Mouse (Mus musculus) CH12.LX (cell line): Measurements from ENCODE around the gene Sf3b4.
A peak's percentile ranks its signal among the peaks of the same experiment; 100 is the strongest.

ENCODE experiments used
- CTCF ChIP-seq, 2 experiments: IDR thresholded peaks in 1 of 2; conservative IDR thresholded peaks in 1 of 2; 2 replicates each; pipeline ENCODE4 v1.5.1; 2011 to 2012; ENCODE audit warnings: low read depth in 2 of 2, low read length in 2 of 2, improper control_type of control experiment in 1 of 2, inconsistent platforms in 1 of 2, mild to moderate bottlenecking in 1 of 2, moderate library complexity in 1 of 2
- MAZ ChIP-seq: IDR thresholded peaks from 2 replicates; pipeline ENCODE4 v1.6.1; 2012; ENCODE audit warnings: low read depth, mild to moderate bottlenecking, inconsistent platforms, low read length, improper control_type of control experiment, moderate library complexity
- POLR2A ChIP-seq: IDR thresholded peaks from 2 replicates; pipeline ENCODE4 v1.6.1; 2011; ENCODE audit warnings: low read depth, mild to moderate bottlenecking, improper control_type of control experiment, low read length
- TBP ChIP-seq: conservative IDR thresholded peaks from 2 replicates; pipeline ENCODE4 v1.6.1; 2011; ENCODE audit warnings: low read depth, low read length, improper control_type of control experiment
- UBTF ChIP-seq: IDR thresholded peaks from 2 replicates; pipeline ENCODE4 v1.6.1; 2012; ENCODE audit warnings: low read depth, mild to moderate bottlenecking, inconsistent platforms, low read length, improper control_type of control experiment, moderate library complexity
- USF1 ChIP-seq: IDR thresholded peaks from 2 replicates; pipeline ENCODE4 v1.6.1; 2014; ENCODE audit warnings: low read depth, mild to moderate bottlenecking, inconsistent platforms, low read length, improper control_type of control experiment
- ZC3H11A ChIP-seq: IDR thresholded peaks from 2 replicates; pipeline ENCODE4 v1.6.1; 2012; ENCODE audit warnings: low read depth, mild to moderate bottlenecking, inconsistent platforms, low read length, improper control_type of control experiment
- ZNF384 ChIP-seq: IDR thresholded peaks from 2 replicates; pipeline ENCODE4 v1.6.1; 2012; ENCODE audit warnings: low read depth, low read length, improper control_type of control experiment, inconsistent platforms

- no peak for TF ChIP-seq USF1
- no peak for TF ChIP-seq CTCF (conservative IDR thresholded peaks at IDR 0.05 in 1 of 2, IDR thresholded peaks at IDR 0.05 in 1 of 2; ENCODE audit: low read depth in 2 of 2, low read length in 2 of 2)
- peak; percentile 86 for TF ChIP-seq UBTF
- TF ChIP-seq MAZ: peak; percentile 53; the same call in 1 of the 2 replicates
- TF ChIP-seq TBP: peak; percentile 99
- TF ChIP-seq ZC3H11A: no peak
- TF ChIP-seq POLR2A: peak; percentile 86
- TF ChIP-seq ZNF384: no peak
Observed at GRCm38 (mm10) chr3:96220765-96221639, 48.9 kb downstream of the Sf3b4 start, which contains the start of the genes Hist2h2ac and Hist2h2be.
